In genomic region chr16:7083937-7084336, GRCm38 (mm10) we compare ENCODE assay signal across 24 mouse cellular contexts.
"Had no signal": no experiment of that assay in that cellular context is flagged by ENCODE, and none has a peak within 500 bp of the region (broad histone marks: within the 10 kb centered on the region; RNA-seq: fewer than 3 reads in every experiment).

No protein-coding gene starts in this region.

- H3K27me3 ChIP-seq: heart, embryonic 12.5 days; hindbrain, embryonic 12.5 days; intestine, embryonic 15.5 days; limb, embryonic 12.5 days had no signal

- H3K4me3 ChIP-seq: heart, adult 2 months; heart, embryonic 12.5 days; hindbrain, embryonic 10.5 days; hindbrain, embryonic 12.5 days; intestine, embryonic 15.5 days; left cerebral cortex, adult 2 months; limb, embryonic 10.5 days; limb, embryonic 12.5 days had no signal

- DNase-seq: gastrocnemius, postnatal 25 days; heart, adult 2 months; heart, postnatal 10 days; heart, postnatal 4 days; kidney, adult 18-20 months; kidney, adult 8-10 months; kidney, postnatal 10 days; kidney, postnatal 25 days; kidney, postnatal 4 days; layer of hippocampus, adult 9-11 months; liver had no signal

- H3K4me2 ChIP-seq: heart, embryonic 12.5 days; hindbrain, embryonic 12.5 days; hindbrain, embryonic 14.5 days; intestine, embryonic 15.5 days; limb, embryonic 12.5 days; liver, embryonic 11.5 days had no signal

- H3K9ac ChIP-seq: heart, embryonic 12.5 days; hindbrain, embryonic 12.5 days; hindbrain, embryonic 14.5 days; intestine, embryonic 15.5 days; limb, embryonic 12.5 days had no signal

- H3K9me3 ChIP-seq: heart, embryonic 12.5 days; hindbrain, embryonic 10.5 days; hindbrain, embryonic 12.5 days; intestine, embryonic 15.5 days; limb, embryonic 10.5 days; limb, embryonic 12.5 days had no signal

- H3K4me1 ChIP-seq: heart, embryonic 12.5 days; intestine, embryonic 15.5 days; limb, embryonic 10.5 days; limb, embryonic 12.5 days had no signal

- H3K36me3 ChIP-seq: heart, embryonic 12.5 days; hindbrain, embryonic 10.5 days; hindbrain, embryonic 12.5 days; intestine, embryonic 15.5 days; limb, embryonic 10.5 days; limb, embryonic 12.5 days had no signal

- H3K27ac ChIP-seq: heart, adult 2 months; hindbrain, embryonic 10.5 days; hindbrain, embryonic 12.5 days; hindbrain, embryonic 14.5 days; intestine, embryonic 15.5 days; left cerebral cortex, adult 2 months; limb, embryonic 10.5 days; limb, embryonic 12.5 days had no signal

- ATAC-seq: forebrain, embryonic 16.5 days; hindbrain, embryonic 16.5 days; inflammation-experienced regulatory T-cells, adult 6 months; intestine, embryonic 15.5 days; intestine, postnatal 0 days had no signal
